Mouse (Mus musculus): ENCODE data around the gene Zc3h15. TPM values are rescaled to one million over a fixed set of nuclear protein-coding genes. Genes with fewer than 3 reads are reported as not detected.
"Not testable (repeated sequence)": the region's sequence is repeated elsewhere in the genome, so short reads cannot be mapped to it uniquely, and the experiment has no call there.

The Zc3h15 gene
- total RNA-seq, 1 experiment from 2014 or later: 102 TPM

DNA sequence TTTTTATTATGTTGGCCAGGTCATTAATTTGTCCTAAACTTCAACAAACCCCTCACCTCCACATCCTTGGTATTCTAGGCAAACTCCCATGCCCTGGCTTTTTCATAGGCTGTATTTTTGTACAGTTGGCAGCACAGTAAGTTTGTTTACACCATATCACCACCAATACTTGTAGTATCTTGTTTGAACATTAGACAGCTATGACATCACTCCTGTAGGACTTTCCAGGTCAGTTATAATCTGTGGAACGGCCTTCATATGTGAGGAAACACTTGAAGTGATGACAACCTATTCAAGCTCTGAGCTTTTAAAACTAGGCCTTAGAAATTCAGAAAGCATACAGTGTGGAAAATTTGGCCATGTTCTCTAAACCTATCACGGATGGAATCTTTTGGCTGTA is 29.6 kb downstream of the Zc3h15 start:
- DNase-seq: no peak

- no peak for DNase-seq
These were observed 30.2 kb downstream of the Zc3h15 start for GRCm38 (mm10) chr2:83674421-83674820.

DNA sequence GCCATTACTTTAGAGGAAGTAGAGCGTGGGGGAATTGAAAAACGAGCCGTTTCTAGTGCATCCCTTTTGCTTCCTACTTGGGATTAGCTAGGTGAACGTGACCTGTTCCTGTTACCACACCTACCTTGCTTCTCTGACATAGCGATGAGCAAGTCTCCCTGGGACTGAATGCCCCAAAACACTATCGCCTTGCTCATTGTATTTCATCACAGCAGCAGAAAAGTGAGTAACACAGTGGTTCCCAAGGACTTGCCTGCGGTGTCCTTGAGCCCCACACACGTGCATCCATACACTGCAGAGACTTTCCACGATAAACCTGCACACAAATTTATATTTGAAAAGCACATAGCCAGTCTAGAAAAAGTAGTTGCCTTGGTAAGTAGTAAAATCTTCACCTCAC is 30.7 kb downstream of the Zc3h15 start:
- peak; percentile 51 for DNase-seq

DNA sequence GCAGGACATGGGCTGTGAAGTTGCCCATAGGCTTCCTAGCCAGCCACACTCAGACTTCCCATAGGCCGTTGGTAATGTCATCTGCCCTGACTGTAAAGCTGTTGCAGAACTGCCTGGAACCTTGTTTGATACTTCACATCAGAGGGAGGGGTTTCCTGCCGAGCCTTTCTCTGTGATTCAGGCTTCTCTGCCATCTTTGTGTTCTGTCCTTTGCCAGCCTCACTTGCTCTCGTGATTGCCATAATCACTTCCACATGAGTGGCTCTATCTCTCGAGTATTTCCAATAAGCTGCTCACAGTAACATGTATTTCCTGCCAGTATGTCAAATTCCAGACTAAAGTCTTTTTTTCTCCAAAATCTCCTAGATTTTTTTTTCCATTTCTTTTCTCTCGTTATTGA is 31.4 kb downstream of the Zc3h15 start:
- DNase-seq: no peak

GRCm38 (mm10) chr2:83676226-83676870 is 32.1 kb downstream of the Zc3h15 start:
- DNase-seq: no peak

DNA sequence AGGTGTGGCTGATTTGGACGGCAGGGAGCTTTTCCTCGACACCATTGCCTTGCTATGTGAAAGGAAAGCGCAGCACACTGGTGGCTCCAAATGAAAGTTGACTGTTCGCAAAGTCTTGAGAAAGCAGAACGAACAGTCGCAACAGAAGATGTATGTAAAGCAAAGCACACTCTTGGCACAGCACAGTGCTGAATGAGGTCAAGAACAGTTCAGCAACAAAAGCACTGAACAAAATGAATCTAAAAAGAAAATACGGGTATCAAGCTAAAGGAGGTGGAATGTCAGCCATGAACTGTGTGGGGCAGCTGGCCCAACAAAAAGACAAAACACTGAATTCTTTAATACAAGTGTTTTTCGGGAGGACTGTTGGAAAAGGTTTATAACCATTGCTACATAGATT is 37.1 kb downstream of the Zc3h15 start:
- DNase-seq: no peak

- DNase-seq: no peak
These were observed 37.5 kb downstream of the Zc3h15 start for GRCm38 (mm10) chr2:83681785-83682184.

- DNase-seq: no peak
These were observed 38.0 kb downstream of the Zc3h15 start for GRCm38 (mm10) chr2:83682282-83682681.

- DNase-seq: no peak
These were observed 39.7 kb downstream of the Zc3h15 start for GRCm38 (mm10) chr2:83683731-83684519.

DNA sequence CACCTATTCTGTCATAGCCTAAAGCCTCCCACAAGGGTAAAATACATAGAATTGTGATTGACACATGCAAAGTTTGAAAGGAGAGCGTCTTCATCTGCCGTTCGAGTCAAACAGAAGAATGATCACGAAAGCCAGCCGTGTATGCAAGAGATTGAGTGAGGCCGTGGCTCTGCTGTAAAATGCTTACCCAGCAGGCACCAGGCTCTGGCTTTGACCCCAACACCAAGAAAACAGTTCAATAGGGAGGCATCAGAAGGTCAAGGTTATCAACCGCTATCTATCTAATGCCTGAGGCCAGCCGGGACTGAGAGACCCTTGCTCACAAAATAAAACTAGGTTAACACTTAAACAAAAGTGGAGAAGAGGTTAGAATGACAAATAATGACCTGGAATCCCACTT is 40.5 kb downstream of the Zc3h15 start:
- DNase-seq: no peak

- no peak for DNase-seq
These were observed 46.1 kb downstream of the Zc3h15 start for GRCm38 (mm10) chr2:83690372-83690771.

DNA sequence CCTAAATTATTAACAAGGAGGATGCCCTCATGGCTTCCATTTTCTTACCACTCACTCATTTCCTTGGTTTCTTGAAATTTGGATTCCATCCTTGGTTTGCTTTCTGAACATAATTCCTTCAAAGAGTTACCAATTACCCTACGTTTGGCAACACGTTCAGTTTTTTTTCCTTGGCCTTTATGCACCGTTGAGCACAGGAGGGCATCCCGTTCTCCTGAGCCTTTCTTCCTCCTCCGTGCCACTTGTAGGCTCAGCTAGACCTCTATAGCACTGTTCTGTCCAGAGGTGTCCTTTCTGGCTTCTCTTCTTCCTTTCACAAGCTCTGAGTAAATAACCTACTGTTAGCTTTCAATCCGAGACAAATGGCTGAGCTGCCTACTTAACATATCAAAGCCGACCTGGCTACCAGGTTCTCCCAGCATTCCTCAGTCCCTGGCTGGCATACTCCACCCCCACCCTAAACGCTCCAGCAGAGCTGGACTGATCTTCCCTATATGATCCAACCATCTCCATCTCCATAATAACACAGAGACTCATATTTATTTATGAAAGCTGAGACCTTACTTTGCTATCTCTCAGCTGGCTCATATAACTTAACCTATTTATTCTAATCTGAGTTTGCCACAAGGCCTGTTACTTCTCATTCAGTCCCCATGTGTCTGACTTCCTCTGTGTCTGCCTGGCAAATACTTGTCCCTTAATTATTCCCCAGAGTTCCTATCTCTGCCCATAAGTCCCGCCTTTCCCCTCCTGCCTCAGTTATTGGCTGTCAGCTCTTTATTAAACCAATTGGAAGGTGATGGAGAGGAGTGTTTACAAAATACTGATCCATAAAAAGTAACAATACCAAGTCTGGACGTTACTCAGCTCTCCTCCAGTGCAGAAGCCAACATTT is 48.7 kb downstream of the Zc3h15 start:
- no peak for DNase-seq

DNA sequence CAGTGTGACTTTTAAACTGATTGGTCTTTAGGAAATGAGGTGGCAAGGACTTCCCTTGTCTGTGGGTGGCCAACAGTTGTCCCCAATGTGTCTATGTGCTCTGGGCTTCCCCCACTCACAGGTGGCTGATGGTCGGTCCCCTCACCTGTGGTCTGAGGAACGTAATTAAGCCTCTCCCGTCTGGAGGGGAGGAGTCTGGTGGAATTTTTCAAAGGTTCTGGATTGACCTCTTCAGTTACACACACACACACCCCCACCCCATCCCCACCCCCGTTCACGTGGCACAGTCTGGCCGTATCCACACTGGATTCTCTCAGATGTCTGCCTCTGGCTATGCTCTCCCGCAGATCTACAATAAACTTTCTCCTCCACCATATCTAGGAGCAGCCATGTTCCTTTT is 49.8 kb downstream of the Zc3h15 start:
- DNase-seq: no peak

- no peak for DNase-seq
These were observed 51.4 kb downstream of the Zc3h15 start for GRCm38 (mm10) chr2:83695345-83696247.

DNA sequence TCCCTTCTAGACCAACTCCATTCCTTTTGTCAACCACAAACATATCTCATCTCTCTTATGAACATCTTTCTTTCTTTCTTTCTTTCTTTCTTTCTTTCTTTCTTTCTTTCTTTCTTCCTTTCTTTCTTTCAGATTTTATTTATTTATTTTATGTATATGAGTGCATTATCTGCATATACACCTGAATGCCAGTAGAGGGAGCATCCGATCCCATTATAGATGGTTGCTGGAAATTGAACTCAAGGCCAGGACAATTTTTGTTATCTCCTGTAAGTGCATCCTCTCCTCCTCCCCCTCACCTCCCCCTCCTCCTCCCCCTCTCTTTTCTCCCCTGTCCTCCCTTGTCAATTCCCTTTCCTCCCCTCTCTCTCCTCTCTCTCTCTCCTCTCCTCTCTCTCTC is 54.2 kb downstream of the Zc3h15 start:
- DNase-seq: no peak

GRCm38 (mm10) chr2:83699324-83699723 is 55.1 kb downstream of the Zc3h15 start:
- no peak for DNase-seq

GRCm38 (mm10) chr2:83700667-83701066 is 56.4 kb downstream of the Zc3h15 start:
- DNase-seq: no peak

DNA sequence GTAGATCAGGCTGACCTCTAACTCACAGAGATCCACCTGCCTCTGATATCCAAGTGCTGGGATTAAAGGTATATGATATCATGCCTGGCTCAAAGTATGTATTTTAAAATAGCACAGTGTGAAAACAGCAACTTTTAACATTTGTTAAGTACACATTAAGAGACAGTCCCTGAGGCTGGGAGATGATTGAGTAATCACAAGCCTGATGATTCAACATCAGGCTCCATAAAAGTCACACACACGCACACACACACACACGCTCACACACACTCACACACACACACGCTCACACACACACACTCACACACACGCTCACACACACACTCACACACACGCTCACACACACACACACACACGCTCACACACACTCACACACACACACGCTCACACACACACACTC is 58.2 kb downstream of the Zc3h15 start:
- DNase-seq: no peak

GRCm38 (mm10) chr2:83705580-83706158 is 61.4 kb downstream of the Zc3h15 start:
- no peak for DNase-seq

DNA sequence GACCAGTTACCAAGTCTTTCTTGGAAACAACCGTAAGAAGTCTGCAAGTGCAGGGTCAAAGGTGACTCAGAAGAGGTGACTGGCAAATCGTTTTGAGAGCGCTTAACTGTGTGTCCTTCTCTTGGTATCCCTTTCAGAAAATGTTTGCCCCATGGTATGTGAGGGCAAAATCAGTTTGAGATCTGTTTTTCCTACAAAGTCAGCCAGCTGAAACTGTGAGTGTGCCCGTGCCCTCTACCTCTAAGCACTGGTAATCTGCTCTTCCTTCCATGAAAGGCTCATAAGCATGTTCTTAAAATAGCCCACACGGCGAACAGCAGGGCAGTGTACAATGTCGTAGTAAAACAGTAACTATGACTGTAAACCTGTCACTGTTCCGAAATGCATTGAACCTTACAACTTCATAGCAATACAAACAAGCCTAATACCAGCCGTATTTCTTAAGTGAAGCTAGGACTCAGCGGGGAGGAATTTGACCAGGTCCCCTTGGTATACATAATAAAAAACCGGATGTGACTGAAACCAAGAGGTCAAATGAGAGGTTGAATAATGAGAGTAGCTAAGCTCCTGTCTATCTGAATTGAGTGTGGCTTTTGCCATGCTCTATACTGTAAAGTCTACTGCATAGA is 65.8 kb downstream of the Zc3h15 start:
- DNase-seq: no peak

- DNase-seq: not testable (repeated sequence)
These were observed 69.0 kb downstream of the Zc3h15 start for GRCm38 (mm10) chr2:83713281-83713680.
